Comparison of ENCODE assay signal across 21 mouse cellular contexts in the genomic region with DNA sequence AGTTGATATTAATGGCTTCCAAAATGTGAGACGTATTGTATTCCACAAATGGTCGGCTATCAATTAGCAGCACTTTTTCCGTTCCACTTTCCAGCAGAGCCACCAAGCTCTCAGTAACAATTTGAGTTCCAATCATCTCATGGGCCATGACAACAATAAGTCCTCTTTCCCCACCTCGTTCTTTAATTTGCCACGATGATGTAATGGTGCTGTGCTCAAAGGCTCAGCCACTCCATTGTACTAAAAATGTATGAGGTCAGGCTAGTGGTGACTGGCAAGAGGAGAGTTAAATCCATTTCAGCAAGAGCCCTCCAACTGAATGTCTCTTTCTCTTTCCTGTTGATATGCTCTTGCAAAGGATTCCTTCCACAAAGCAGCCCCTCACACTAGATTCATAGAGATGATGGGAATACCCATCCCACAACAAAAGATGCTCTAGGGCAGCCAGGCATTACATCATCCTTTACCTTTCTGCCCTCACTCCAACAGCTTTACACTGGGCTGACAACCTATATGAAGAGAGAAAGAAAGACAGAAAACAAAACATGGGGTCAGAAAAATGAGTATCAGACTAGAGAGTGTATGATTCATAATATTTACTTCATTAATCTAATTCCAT. TPM values are rescaled to one million over a fixed set of nuclear protein-coding genes. Genes with fewer than 3 reads are reported as not detected.
DNase-seq lines count a peak whose midpoint lies in the region; TF ChIP-seq lines count a peak whose summit lies in the region.
"Had no signal": no experiment of that assay in that cellular context is flagged by ENCODE, and none has a peak within 500 bp of the region (broad histone marks: within the 10 kb centered on the region; RNA-seq: fewer than 3 reads in every experiment).

No protein-coding gene starts in this region.

- no peak overlapping the region for H3K4me3 ChIP-seq in left cerebral cortex, adult 2 months
- H3K4me3 ChIP-seq in forebrain, embryonic 10.5 days: no peak overlapping the region
- H3K4me3 ChIP-seq: erythroblast, embryonic 14.5 days; heart, embryonic 12.5 days; hindbrain, embryonic 15.5 days; limb, embryonic 10.5 days; neural tube, embryonic 13.5 days had no signal

- intact Hi-C loops in left cerebral cortex, adult 2 months (cut with DNase I): no loop called here

- DNase-seq in embryo, embryonic 11 days: peak; percentile 17
- no peak for DNase-seq in embryo, embryonic 10 days (ENCODE audit: low spot score)
- DNase-seq in left cerebral cortex, adult 9 months (ENCODE audit: low spot score in 2 of 2): peak; percentile 13 to 18
- no peak for DNase-seq in left cerebral cortex, adult 2 months (ENCODE audit: extremely low spot score in 1 of 2, low spot score in 2 of 2)
- DNase-seq in forebrain, embryonic 10.5 days (ENCODE audit: extremely low spot score, low spot score): peak; percentile 36
- peak; percentile 85 for DNase-seq in retina, embryonic 14.5 days (ENCODE audit: low spot score)
- DNase-seq in spleen, postnatal 10 days (ENCODE audit: low spot score in 2 of 2): no peak
- DNase-seq in testis, postnatal 14 days (ENCODE audit: low spot score): no peak
- DNase-seq: cerebellum, adult 2 months; kidney, adult 11 months; kidney, postnatal 10 days; lung, embryonic 14.5 days; right cerebral cortex, postnatal 25 days; thymus, postnatal 4 days had no signal

- H3K9me3 ChIP-seq in forebrain, embryonic 10.5 days: no peaks in the 10 kb centered on the region
- H3K9me3 ChIP-seq: heart, embryonic 12.5 days; hindbrain, embryonic 15.5 days; limb, embryonic 10.5 days; neural tube, embryonic 13.5 days had no signal

- no peak for TF ChIP-seq CTCF in left cerebral cortex, adult 2 months (IDR thresholded peaks at IDR 0.05)

- H3K27me3 ChIP-seq in forebrain, embryonic 10.5 days (ENCODE audit: poor library complexity, severe bottlenecking): no peaks in the 10 kb centered on the region
- H3K27me3 ChIP-seq: heart, embryonic 12.5 days; hindbrain, embryonic 15.5 days; neural tube, embryonic 13.5 days had no signal

- 48% methylated on average over 5 of the region's 5 CpGs for WGBS in forebrain, embryonic 10.5 days

- H3K27ac ChIP-seq in left cerebral cortex, adult 2 months: no peak overlapping the region; the same call in 1 of the 2 replicates
- H3K27ac ChIP-seq in forebrain, embryonic 10.5 days: peak overlapping the region; percentile 60; the same call in 1 of the 2 replicates
- H3K27ac ChIP-seq: hindbrain, embryonic 15.5 days; limb, embryonic 10.5 days; macrophage; neural tube, embryonic 13.5 days; stomach, postnatal 0 days had no signal

- peaks cover 42% of the 10 kb centered on the region for H3K4me1 ChIP-seq in forebrain, embryonic 10.5 days
- H3K4me1 ChIP-seq: neural tube, embryonic 13.5 days had no signal

- H3K36me3 ChIP-seq in forebrain, embryonic 10.5 days (replicated peaks): peaks cover 24% of the 10 kb centered on the region
- H3K36me3 ChIP-seq: hindbrain, embryonic 15.5 days; limb, embryonic 10.5 days; neural tube, embryonic 13.5 days had no signal

RNA-seq across cellular contexts. Expression of a gene that starts 31.4 kb away (rescaled TPM):
- 10 to 100 TPM in 1 of 2 experiments, 1 to 10 TPM in 1; 9.9 to 11.2 TPM for total RNA-seq in left cerebral cortex, adult 2 months (2021)
- 16.0 and 19.7 TPM in 2 replicates for polyA plus RNA-seq in forebrain, embryonic 10.5 days (2016; fragmentation: Nextera tagmentation; extraction: Ambion mirVana)

Comparison
In these comparisons a context has a peak if more than half of its experiments do, and no peak if none do; other contexts are left out.
1. DNase-seq: peak in embryo, embryonic 11 days (single experiment), left cerebral cortex, adult 9 months (2 of 2), forebrain, embryonic 10.5 days (single experiment) and retina, embryonic 14.5 days (single experiment); none in embryo, embryonic 10 days (single experiment), left cerebral cortex, adult 2 months (0 of 2), spleen, postnatal 10 days (0 of 2) and testis, postnatal 14 days (single experiment).